Mouse (Mus musculus) kidney, adult 9 months (tissue): ENCODE results near the gene Ccdc114.
"Not testable (repeated sequence)": the region's sequence is repeated elsewhere in the genome, so short reads cannot be mapped to it uniquely, and the experiment has no call there.

Experiments used
- DNase-seq: peaks from one replicate; pipeline ENCODE4 v3.0.0; 2022

The Ccdc114 gene

GRCm38 (mm10) chr7:45923762-45924428, at the start of gene Ccdc114:
Ccdc114 (plus strand) TSS chr7:45924072.
- DNase-seq, result peak; percentile 92

- no peak for DNase-seq
These were observed 47.0 kb upstream of the Ccdc114 start for GRCm38 (mm10) chr7:45876895-45877294.

GRCm38 (mm10) chr7:45878278-45878677, 45.6 kb upstream of the Ccdc114 start, which contains the start of gene Grin2d:
Grin2d (minus strand) TSS chr7:45878378.
- not testable (repeated sequence) for DNase-seq

- no peak for DNase-seq
These were observed 43.3 kb upstream of the Ccdc114 start for GRCm38 (mm10) chr7:45880531-45880930.

GRCm38 (mm10) chr7:45881011-45881410, 42.9 kb upstream of the Ccdc114 start:
- no peak for DNase-seq

- DNase-seq, result no peak
These were observed 36.6 kb upstream of the Ccdc114 start for GRCm38 (mm10) chr7:45887246-45887645.

- DNase-seq, result no peak
These were observed 31.2 kb upstream of the Ccdc114 start for GRCm38 (mm10) chr7:45892651-45893050.

- DNase-seq, result no peak
These were observed 27.8 kb upstream of the Ccdc114 start for GRCm38 (mm10) chr7:45895931-45896516.

GRCm38 (mm10) chr7:45896517-45897257, 27.2 kb upstream of the Ccdc114 start, which contains the start of the genes Syngr4 and Tmem143:
Syngr4 (minus strand) TSS chr7:45896714.
Tmem143 (plus strand) TSS chr7:45896941.
- DNase-seq, result peak; percentile 99

- peak; percentile 94 for DNase-seq
These were observed 26.6 kb upstream of the Ccdc114 start for GRCm38 (mm10) chr7:45897258-45897757.

- DNase-seq, result peak; percentile 56
These were observed 25.7 kb upstream of the Ccdc114 start for GRCm38 (mm10) chr7:45898125-45898524.

- DNase-seq, result peak; percentile 50
These were observed 22.3 kb upstream of the Ccdc114 start for GRCm38 (mm10) chr7:45901562-45901961.

- DNase-seq, result no peak
These were observed 21.3 kb upstream of the Ccdc114 start for GRCm38 (mm10) chr7:45902481-45903002.

- no peak for DNase-seq
These were observed 17.2 kb upstream of the Ccdc114 start for GRCm38 (mm10) chr7:45906622-45907021.

GRCm38 (mm10) chr7:45908384-45908783, 15.5 kb upstream of the Ccdc114 start:
- peak; percentile 72 for DNase-seq

- no peak for DNase-seq
These were observed 14.7 kb upstream of the Ccdc114 start for GRCm38 (mm10) chr7:45909145-45909544.

GRCm38 (mm10) chr7:45914067-45914466, 9.8 kb upstream of the Ccdc114 start:
- no peak for DNase-seq

- DNase-seq, result no peak
These were observed 8.9 kb upstream of the Ccdc114 start for GRCm38 (mm10) chr7:45915011-45915410.

- peak; percentile 75 for DNase-seq
These were observed 7.5 kb upstream of the Ccdc114 start for GRCm38 (mm10) chr7:45916056-45917003.

GRCm38 (mm10) chr7:45917004-45917704, 6.7 kb upstream of the Ccdc114 start:
- DNase-seq, result peak; percentile 21

- DNase-seq, result no peak
These were observed 5.9 kb upstream of the Ccdc114 start for GRCm38 (mm10) chr7:45917926-45918325.
